Mouse (Mus musculus) layer of hippocampus, postnatal 25 days (tissue): Measurements from ENCODE around the gene Pkp3. TPM values are rescaled to one million over a fixed set of nuclear protein-coding genes. Genes with fewer than 3 reads are reported as not detected.
"Not testable (repeated sequence)": the region's sequence is repeated elsewhere in the genome, so short reads cannot be mapped to it uniquely, and the experiment has no call there.

ENCODE experiments used
- DNase-seq, 2 experiments: peaks; one replicate each; pipeline ENCODE4 v3.0.0; 2022; ENCODE audit warnings: mixed read lengths in 2 of 2, low spot score in 1 of 2; ENCODE audit errors: extremely low spot score in 1 of 2
- total RNA-seq, 2 experiments: library from RNA; stranded (reverse); gene quantifications; 2 replicates each; pipeline ENCODE4 v1.2.3; 2021

Pkp3 gene
- total RNA-seq = not detected

GRCm38 (mm10) chr7:141077841-141078240 lies at the start of gene Pkp3:
Gene Pkp3, plus strand, starts transcription at chr7:141078218.
- no peak for DNase-seq

DNA sequence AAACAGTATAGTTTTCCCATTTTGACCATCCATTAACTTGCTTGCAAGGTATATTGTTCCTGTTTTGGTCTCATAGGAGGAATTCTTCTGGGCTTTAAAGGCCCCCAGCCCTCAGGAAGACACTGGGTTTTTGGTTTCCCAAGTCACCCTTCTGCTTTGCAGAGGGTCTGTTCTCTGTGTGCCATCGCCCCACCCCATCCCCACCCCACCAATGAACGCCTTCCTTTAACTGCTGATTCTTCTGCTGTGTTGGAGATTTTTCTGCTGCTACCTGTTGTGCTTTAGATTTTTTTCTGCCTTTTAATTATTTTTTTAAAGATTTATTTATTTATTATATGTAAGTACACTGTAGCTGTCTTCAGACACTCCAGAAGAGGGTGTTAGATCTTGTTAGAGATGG lies 49.2 kb upstream of the Pkp3 start, which contains the start of gene Gm17387:
Gm17387 (plus strand) TSS at position 301 of the 400 bp plus-strand sequence.
- no peak for DNase-seq

- no peak for DNase-seq
Measured at GRCm38 (mm10) chr7:141030390-141030789, 47.6 kb upstream of the Pkp3 start.

DNA sequence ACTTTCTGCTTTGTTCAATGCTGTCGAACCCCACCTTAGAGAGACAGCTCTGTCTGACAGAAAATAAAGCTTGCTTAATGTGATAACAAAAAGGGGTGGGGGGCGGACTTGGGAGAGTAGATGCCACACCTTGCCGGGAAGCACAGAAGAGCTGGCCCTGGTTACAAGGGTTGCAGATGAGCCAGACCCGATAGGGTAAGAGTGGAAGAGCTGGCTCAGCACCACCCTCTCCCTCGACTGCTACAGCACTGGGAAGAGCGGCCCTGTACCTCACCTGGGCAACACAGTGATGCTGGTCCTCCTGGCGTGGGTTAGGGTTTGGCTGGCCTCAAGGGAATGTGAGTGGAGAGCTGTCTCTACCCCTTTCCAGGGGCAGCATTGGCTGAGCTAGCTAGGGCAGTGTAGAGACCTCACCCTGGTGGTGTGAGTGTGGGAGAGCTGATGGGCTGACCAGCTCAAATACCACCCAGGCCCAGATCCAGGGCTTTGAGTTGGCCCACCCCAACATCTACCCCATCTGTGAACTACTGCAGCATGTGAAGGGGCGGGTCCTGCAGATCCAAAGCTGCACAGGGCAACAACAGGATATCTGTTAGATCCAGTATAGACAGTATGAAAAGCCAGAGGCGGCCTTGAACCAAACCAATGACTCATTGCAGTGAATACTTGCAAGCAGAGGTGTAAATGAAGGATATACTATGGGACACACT lies 45.4 kb upstream of the Pkp3 start:
- no peak for DNase-seq

GRCm38 (mm10) chr7:141036624-141037023 lies 41.4 kb upstream of the Pkp3 start:
- not testable (repeated sequence) for DNase-seq

DNA sequence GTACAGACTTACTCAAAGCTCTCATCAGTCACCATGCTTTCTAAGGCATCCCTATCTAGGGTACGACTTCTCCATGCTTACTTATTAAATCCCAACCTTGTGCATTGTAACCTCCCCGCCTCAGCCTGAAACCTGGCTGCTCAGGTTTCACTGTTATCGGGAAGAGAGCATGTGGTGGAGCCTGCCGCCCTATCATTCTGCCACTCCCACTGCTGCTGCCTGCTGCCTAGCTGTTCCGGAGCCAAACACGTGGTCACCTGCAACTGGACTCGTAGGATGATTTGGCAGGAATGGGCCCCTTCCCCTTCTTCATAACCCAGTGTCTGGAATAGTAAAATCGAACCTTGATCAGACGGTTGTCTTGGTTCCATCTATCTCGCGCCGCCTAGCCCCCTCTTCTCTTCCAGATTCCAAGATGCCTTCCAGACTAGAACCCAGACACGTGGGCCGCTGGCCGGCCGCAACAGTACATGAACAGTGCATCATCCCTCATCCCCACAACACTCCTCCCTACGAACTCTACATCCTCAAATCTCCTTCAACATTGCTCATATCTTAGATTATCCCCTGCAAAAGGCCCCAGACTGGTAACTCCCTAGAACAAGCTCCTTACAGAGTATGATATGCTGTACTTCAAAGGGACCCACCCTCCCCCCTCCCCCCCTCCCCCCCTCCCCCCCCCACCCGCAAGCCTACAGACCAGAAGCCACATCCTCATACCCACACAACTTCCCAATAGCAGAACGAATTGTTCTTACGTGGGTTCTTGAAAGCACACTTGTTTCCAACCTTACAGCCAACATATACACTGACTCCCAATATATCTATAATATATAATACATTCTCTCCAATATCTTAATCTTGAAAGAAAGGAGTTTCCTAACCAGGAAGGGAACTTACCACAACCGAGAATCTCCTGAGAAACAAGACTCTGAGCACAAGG lies 39.7 kb upstream of the Pkp3 start:
- no peak for DNase-seq

DNA sequence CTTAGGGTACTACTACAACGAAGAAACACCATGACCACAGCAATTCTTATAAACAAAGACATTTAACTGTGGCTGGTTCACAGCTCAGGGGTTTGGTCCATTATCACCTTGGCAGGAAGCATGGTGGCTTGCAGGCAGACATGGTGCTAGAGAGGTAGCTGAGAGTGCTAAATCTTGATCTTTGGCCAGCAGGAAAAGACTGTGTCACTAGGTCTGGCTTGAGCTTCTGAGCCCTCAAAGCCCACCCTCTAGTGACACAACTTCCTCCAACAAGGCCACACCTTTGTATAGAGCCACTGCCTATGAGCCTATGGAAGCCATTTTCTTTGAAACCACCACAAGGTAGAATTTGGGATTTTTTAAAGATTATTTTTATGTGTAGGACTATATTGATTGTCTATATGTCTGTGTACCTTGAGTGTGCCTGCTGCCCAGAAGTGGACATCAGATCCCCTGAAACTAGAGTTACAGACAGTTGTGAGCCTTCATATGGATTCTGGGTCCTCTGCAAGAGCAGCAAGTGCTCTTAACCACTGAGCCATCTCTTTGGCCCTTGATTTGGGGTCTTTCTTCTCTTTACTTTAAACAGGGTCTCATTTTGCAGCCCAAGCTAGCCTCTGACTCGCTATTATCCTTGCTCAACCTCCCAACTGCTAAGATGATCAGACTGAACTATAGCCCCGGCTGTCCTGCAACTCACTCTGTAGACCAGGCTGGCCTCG lies 38.5 kb upstream of the Pkp3 start:
- no peak for DNase-seq

DNA sequence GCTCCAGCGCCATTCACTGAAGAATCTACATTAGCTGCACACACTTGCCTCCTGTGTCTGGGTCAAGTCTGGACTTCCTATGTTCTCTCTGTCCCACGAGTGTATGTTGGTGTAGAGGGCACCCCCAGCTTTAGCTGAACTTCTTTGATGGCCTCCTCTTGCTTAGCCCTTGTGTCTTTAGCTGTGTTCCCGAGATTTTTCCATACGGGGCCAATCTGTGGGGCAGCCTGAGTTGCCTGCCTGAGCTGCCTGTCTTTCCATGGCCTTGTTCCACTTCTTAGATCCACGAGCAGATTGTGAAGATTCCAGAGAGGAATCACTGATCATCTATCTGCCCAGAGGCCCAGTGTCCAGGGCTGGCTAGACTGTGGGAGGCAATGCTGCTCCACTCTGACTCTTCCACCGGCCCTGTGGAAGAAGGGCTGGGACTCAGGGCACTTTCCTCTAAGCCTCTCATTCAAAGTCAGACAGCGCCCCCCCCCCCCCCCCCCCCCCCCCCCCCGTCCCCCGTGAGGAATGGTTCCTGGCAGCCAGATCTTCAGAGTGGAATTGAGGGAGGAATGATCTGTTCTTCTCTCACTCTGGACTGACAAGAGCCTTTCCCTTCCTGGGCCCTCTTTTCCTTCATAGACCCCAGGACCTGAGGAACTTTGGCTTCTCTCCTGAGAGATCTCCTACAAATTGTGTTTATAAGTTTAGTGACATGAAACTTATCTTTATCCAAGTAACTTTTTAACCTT lies 37.0 kb upstream of the Pkp3 start:
- DNase-seq = no peak

DNA sequence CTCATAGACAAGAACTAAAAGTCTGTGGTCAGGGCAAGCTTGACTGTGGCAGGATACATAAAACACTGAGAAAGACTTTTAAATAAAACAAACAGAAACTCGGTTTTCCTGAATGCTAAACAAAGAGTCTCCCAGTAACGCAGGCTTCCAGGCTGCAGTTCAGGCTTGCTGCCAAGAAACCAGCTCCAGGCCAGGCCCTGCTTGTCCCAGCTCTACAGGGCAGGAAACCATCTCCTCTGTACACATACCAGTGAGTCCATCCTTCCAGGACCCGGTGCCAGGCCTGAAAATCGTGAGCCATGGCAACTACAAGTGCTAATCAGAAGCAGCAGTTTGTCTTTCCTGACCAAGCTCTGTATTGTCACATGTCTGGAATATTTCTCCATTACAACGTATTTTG lies 36.4 kb upstream of the Pkp3 start:
- peak in 1 of 2 experiments; percentile 45 for DNase-seq

DNA sequence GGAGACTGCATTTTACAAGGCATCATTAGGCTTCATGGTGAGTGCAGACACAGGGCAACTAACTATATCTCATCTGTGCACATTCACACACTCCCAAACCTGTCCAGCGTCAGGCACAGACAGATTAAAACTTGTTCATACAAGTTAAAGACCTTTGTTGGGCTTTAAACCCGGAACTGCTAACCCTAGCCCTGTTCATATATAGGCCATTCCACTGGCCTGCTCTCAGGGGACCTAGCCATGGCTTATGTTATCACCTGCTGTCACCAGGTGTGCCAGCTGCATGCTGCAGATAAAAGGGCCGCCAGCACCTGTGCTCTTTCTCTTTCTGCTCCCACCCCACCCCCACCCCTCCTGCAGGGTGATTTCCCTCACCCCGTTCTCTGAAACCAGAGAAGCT lies 35.5 kb upstream of the Pkp3 start:
- DNase-seq = no peak

DNA sequence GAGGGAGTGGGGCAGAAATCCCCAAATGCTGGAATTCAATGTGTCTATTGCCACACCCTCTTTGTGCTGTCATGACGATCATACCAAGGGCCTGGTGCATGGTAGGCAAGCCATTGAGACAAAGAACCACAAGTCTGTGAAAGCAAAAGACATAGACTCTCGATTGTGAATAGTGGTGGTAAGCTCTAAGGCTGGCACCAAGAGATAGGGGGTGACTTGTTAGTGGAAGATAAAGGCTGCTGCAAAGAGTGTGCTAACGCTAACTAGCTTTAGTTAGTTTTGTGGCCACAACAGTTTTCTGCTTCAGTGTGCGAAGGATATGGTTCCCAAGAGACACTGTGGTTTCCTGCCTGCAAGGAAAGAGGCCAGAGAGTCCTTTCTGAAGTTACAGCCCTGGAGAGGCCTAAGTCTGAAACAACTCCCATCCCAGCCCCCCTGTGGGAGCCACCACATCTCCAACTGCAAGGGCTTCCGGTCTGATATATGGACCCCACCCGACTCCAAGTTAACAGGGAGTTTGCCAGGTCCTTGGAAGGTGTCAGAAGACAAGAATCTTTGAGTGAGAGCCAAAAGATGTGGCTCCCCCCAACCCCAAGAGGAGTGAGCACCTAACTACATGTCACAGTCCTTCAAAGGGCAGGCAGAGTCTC lies 31.0 kb upstream of the Pkp3 start:
- no peak for DNase-seq

GRCm38 (mm10) chr7:141047581-141048225 lies 30.3 kb upstream of the Pkp3 start:
- peak; percentile 47 to 48 for DNase-seq

GRCm38 (mm10) chr7:141048226-141049218 lies 29.5 kb upstream of the Pkp3 start:
- DNase-seq = peak; percentile 82 to 98

DNA sequence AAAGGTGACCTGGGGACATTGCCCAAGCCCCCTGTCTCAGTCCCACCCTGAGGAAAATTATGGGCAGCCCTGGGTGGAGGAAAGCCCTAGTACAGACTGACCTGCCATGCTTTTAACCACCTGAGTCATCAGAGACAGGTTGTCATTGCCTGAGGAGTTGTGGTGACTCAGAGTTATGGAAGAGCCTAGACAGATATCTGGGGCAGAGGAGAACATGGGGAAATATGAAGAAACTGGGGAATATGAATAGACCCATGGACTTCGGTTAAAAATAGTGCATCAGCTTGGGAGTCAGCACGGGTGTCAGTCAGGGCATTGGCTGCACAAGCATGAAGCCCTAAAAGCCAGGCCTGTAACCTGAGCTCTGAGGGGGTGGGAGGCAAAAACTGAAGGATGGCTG lies 28.7 kb upstream of the Pkp3 start:
- DNase-seq = no peak

GRCm38 (mm10) chr7:141051060-141051685 lies 26.8 kb upstream of the Pkp3 start:
- no peak for DNase-seq

DNA sequence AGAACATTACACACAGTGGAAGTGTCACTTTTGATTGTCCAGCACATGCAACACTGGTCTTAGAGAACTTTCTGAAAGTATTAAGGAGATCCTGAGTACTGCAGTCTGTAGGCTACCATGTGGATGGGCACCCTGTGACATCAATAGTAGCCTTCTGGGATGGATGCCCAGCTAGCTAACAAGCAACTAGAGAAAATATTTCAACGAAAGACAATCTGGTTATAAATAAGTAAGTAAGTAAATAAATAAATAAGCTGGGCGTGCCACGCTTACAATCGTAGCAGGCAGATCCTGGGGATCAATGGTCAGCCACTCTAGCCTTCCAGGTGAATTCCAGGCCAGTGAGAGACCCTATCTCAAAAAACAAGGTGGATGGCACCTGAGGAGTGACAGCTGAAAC lies 26.0 kb upstream of the Pkp3 start:
- no peak for DNase-seq

DNA sequence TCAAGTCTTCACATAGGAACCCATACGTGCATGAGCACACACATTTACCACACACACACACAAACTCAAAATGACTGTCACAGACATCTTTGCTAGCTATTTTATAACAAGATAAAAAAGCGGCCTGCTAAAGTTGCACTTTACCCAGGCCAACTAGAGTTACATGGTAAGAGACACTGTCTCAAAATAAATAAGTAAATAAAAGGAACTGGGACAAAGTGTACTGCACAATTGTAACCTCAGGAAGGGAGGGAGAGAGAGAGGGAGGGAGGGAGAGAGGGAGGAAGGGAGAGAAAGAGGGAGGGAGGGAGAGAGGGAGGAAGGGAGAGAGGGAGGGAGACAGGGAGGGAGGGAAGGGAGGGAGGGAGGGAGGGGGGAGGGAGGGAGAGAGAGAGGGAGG lies 25.6 kb upstream of the Pkp3 start:
- no peak for DNase-seq

GRCm38 (mm10) chr7:141055785-141056184 lies 22.2 kb upstream of the Pkp3 start:
- DNase-seq = no peak
